Mouse (Mus musculus) spleen, adult 2 months (tissue): Measurements from ENCODE around the gene AC124108.1.

ENCODE experiments used
- CTCF ChIP-seq: fragments of 200-500 bp; IDR thresholded peaks from 2 replicates; pipeline ENCODE4 v1.5.1; 2011; ENCODE audit warnings: mild to moderate bottlenecking, inconsistent platforms; ENCODE audit not compliant: insufficient read depth, insufficient read length, insufficient replicate concordance; ENCODE audit errors: extremely low read depth
- POLR2A ChIP-seq: fragments of 200-500 bp; IDR thresholded peaks from 2 replicates; pipeline ENCODE4 v1.6.1; 2011; ENCODE audit warnings: low read depth, low read length, inconsistent platforms

GRCm38 (mm10) chr1:132153086-132153690, 38.1 kb upstream of the AC124108.1 start:
- TF ChIP-seq CTCF (no peak), POLR2A (no peak)
